Mouse (Mus musculus) embryonic fibroblast, embryonic 13.5 days (primary cell): Measurements from ENCODE around the gene Abcc2.

Experiments used
- CTCF ChIP-seq: IDR thresholded peaks from 2 replicates; pipeline ENCODE4 v1.5.1; 2011; ENCODE audit warnings: mild to moderate bottlenecking, control low read depth, low read length, moderate library complexity, borderline replicate concordance; ENCODE audit not compliant: insufficient read depth
- POLR2A ChIP-seq: IDR thresholded peaks from 2 replicates; pipeline ENCODE4 v1.6.1; 2011; ENCODE audit warnings: low read depth, mild to moderate bottlenecking, control low read depth, low read length, moderate library complexity

GRCm38 (mm10) chr19:43870418-43870817 lies 88.4 kb downstream of the Abcc2 start:
- no peak for TF ChIP-seq POLR2A
- TF ChIP-seq CTCF = no peak
